Mouse (Mus musculus) kidney, postnatal 0 days (tissue): ENCODE measurements at regions not wholly inside any gene's neighbourhood (a gene's known extent, or its start where the extent isn't known, plus 50 kb on each side); places are given as distances from the start of the nearest gene placed in this dataset.

Source experiments
- ATAC-seq: fragments of 200-750 bp; cut with Nextera tagmentation; replicated peaks from 2 replicates; pipeline ENCODE4 v1.8.0; 2017; ENCODE audit warnings: low read depth, moderate number of reproducible peaks, moderate TSS enrichment, moderate library complexity; ENCODE audit not compliant: low FRiP score
- DNase-seq: peaks from one replicate; pipeline ENCODE4 v3.0.0-alpha.2; 2016; ENCODE audit warnings: low spot score
- H3K27ac ChIP-seq: fragments of 300-500 bp; sonication (generic); 2 replicates; pipeline ENCODE4 v1.5.1; 2014; ENCODE audit warnings: mild to moderate bottlenecking
- H3K27me3 ChIP-seq: fragments of 300-500 bp; sonication (generic); 2 replicates; pipeline ENCODE4 v1.6.1; 2014; ENCODE audit warnings: low read length, mixed read lengths; ENCODE audit not compliant: insufficient read depth
- H3K36me3 ChIP-seq: fragments of 300-500 bp; sonication (generic); 2 replicates; pipeline ENCODE4 v1.6.1; 2014; ENCODE audit warnings: low read length, mixed read lengths; ENCODE audit not compliant: insufficient read depth
- H3K4me1 ChIP-seq: fragments of 300-500 bp; sonication (generic); replicated peaks from 2 replicates; pipeline ENCODE4 v1.6.1; 2014; ENCODE audit warnings: antibody characterized with exemption, low read length, mixed read lengths; ENCODE audit not compliant: insufficient read depth
- H3K4me2 ChIP-seq: fragments of 300-500 bp; sonication (generic); 2 replicates; pipeline ENCODE4 v1.6.1; 2014; ENCODE audit warnings: mild to moderate bottlenecking, low read length, moderate library complexity, mixed read lengths
- H3K4me3 ChIP-seq: fragments of 300-500 bp; sonication (generic); replicated peaks from 2 replicates; pipeline ENCODE4 v1.5.1; 2014; ENCODE audit warnings: low read depth, low read length
- H3K9ac ChIP-seq: fragments of 300-500 bp; sonication (generic); 2 replicates; pipeline ENCODE4 v1.6.1; 2014; ENCODE audit warnings: low read depth, low read length
- H3K9me3 ChIP-seq: fragments of 300-500 bp; sonication (generic); replicated peaks from 2 replicates; pipeline ENCODE4 v1.6.1; 2016; ENCODE audit warnings: low read length, inconsistent platforms, mixed read lengths
- CTCF ChIP-seq: IDR thresholded peaks from 2 replicates; pipeline ENCODE4 v1.5.1; 2016; ENCODE audit warnings: antibody characterized with exemption, low read depth, mild to moderate bottlenecking, moderate library complexity
- WGBS: fragments of 180-500 bp; shearing (Covaris S2); extraction: QIAGEN DNeasy Blood & Tissue Kit; methylation state at CpG from one replicate; pipeline ENCODE4 v1.1.7; 2014; 5-methylcytosine and 5-hydroxymethylcytosine counted together

GRCm38 (mm10) chr1:61145013-61145412 is 167.3 kb downstream of the Icos start:
- ATAC-seq (no peak), DNase-seq (no peak)
- Histone ChIP-seq H3K9me3 (no peaks in the 10 kb centered on the region), H3K4me2 (no peak overlapping the region), H3K4me3 (no peak overlapping the region), H3K27me3 (no peaks in the 10 kb centered on the region), H3K36me3 (no peaks in the 10 kb centered on the region), H3K27ac (no peak overlapping the region), H3K4me1 (peaks cover 26% of the 10 kb centered on the region), H3K9ac (no peak overlapping the region)
- WGBS = 53% methylated on average over 4 of the region's 4 CpGs
- no peak for TF ChIP-seq CTCF

GRCm38 (mm10) chr1:61145572-61145971 is 167.8 kb downstream of the Icos start:
- ATAC-seq (no peak), DNase-seq (no peak)
- Histone ChIP-seq H3K4me1 (peaks cover 23% of the 10 kb centered on the region), H3K27ac (no peak overlapping the region), H3K4me2 (no peak overlapping the region), H3K4me3 (no peak overlapping the region), H3K9me3 (no peaks in the 10 kb centered on the region), H3K27me3 (no peaks in the 10 kb centered on the region), H3K9ac (no peak overlapping the region), H3K36me3 (no peaks in the 10 kb centered on the region)
- no peak for TF ChIP-seq CTCF
- WGBS = 56% methylated on average over 7 of the region's 7 CpGs

GRCm38 (mm10) chr1:61146222-61146723 is 168.5 kb downstream of the Icos start:
- ATAC-seq = no peak
- Histone ChIP-seq H3K9ac (no peak overlapping the region), H3K4me3 (no peak overlapping the region), H3K9me3 (no peaks in the 10 kb centered on the region), H3K36me3 (no peaks in the 10 kb centered on the region), H3K4me1 (peaks cover 17% of the 10 kb centered on the region), H3K27me3 (no peaks in the 10 kb centered on the region), H3K4me2 (no peak overlapping the region), H3K27ac (no peak overlapping the region)
- WGBS = 48% methylated on average over 3 of the region's 3 CpGs
- TF ChIP-seq CTCF = no peak
- no peak for DNase-seq

GRCm38 (mm10) chr1:61151742-61152141 is 174.0 kb downstream of the Icos start:
- WGBS = 48% methylated on average over 2 of the region's 2 CpGs
- Histone ChIP-seq H3K9ac (no peak overlapping the region), H3K9me3 (no peaks in the 10 kb centered on the region), H3K27ac (no peak overlapping the region), H3K4me3 (no peak overlapping the region), H3K36me3 (no peaks in the 10 kb centered on the region), H3K4me2 (no peak overlapping the region), H3K4me1 (no peaks in the 10 kb centered on the region), H3K27me3 (no peaks in the 10 kb centered on the region)
- no peak for ATAC-seq
- no peak for DNase-seq
- no peak for TF ChIP-seq CTCF

- no peak overlapping the region for H3K4me2 ChIP-seq
- no peaks in the 10 kb centered on the region for H3K9me3 ChIP-seq
- 70% methylated on average over 5 of the region's 5 CpGs for WGBS
- ATAC-seq (no peak), DNase-seq (no peak)
- H3K4me3 ChIP-seq = no peak overlapping the region
- no peak overlapping the region for H3K9ac ChIP-seq
- H3K36me3 ChIP-seq = no peaks in the 10 kb centered on the region
- no peaks in the 10 kb centered on the region for H3K27me3 ChIP-seq
- no peak overlapping the region for H3K27ac ChIP-seq
- H3K4me1 ChIP-seq = no peaks in the 10 kb centered on the region
- TF ChIP-seq CTCF = no peak
These were observed 174.4 kb downstream of the Icos start for GRCm38 (mm10) chr1:61152157-61152556.

- Histone ChIP-seq H3K27me3 (no peaks in the 10 kb centered on the region), H3K36me3 (no peaks in the 10 kb centered on the region), H3K4me2 (no peak overlapping the region), H3K4me1 (no peaks in the 10 kb centered on the region), H3K27ac (no peak overlapping the region), H3K4me3 (no peak overlapping the region), H3K9me3 (no peaks in the 10 kb centered on the region), H3K9ac (no peak overlapping the region)
- no peak for TF ChIP-seq CTCF
- ATAC-seq (no peak), DNase-seq (no peak)
- WGBS = 96% methylated on average over 3 of the region's 3 CpGs
These were observed 176.5 kb downstream of the Icos start for GRCm38 (mm10) chr1:61154216-61154615.

- Histone ChIP-seq H3K9ac (no peak overlapping the region), H3K4me2 (no peak overlapping the region), H3K4me1 (no peaks in the 10 kb centered on the region), H3K27ac (no peak overlapping the region), H3K9me3 (no peaks in the 10 kb centered on the region), H3K4me3 (no peak overlapping the region), H3K27me3 (no peaks in the 10 kb centered on the region; the same call in 1 of the 2 replicates), H3K36me3 (no peaks in the 10 kb centered on the region)
- 66% methylated on average over 4 of the region's 4 CpGs for WGBS
- no peak for TF ChIP-seq CTCF
- DNase-seq (no peak), ATAC-seq (no peak)
These were observed 179.5 kb downstream of the Icos start for GRCm38 (mm10) chr1:61157271-61157670.
